Mouse (Mus musculus): ENCODE data around the gene Dnmt3l.

DNA sequence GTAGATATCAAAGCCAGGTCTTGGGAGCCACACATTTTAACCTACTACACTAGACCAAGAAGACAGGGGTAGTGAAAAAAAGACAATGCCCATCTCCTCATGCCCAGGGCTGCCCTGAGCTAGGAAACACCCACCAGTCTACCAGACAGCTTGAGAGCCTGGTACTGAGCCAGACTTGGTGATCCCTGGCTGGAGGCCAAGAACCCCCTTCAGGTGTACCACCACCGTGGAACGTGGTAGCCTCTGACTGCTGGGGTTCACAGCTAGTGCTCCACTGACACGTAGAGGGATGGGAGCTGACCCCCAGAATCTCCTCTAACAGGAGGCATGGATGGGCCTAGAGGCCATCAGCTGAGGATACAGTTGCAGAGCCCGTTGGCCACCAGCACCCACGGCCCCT lies 41.5 kb upstream of the Dnmt3l start:
- TF ChIP-seq EP300 (IDR thresholded peaks at IDR 0.05; ENCODE audit: insufficient read depth, low read depth, low read length) (no peak), CTCF (IDR thresholded peaks at IDR 0.05; ENCODE audit: low read depth, low read length) (no peak)
